Mouse (Mus musculus) midbrain, embryonic 16.5 days (tissue): Measurements from ENCODE around the gene Pilrb2. TPM values are rescaled to one million over a fixed set of nuclear protein-coding genes. Genes with fewer than 3 reads are reported as not detected.
"Not testable (repeated sequence)": the region's sequence is repeated elsewhere in the genome, so short reads cannot be mapped to it uniquely, and the experiment has no call there.

Experiments
- ATAC-seq: fragments of 200-750 bp; cut with Nextera tagmentation; 2 replicates; pipeline ENCODE4 v1.8.0; 2017; ENCODE audit warnings: moderate TSS enrichment
- H3K27ac ChIP-seq: fragments of 300-500 bp; sonication (generic); 2 replicates; pipeline ENCODE4 v1.5.1; 2014; ENCODE audit warnings: mild to moderate bottlenecking, low read length, mixed read lengths
- H3K27me3 ChIP-seq: fragments of 300-500 bp; sonication (generic); 2 replicates; pipeline ENCODE4 v1.6.1; 2014; ENCODE audit warnings: low read depth, low read length, mixed read lengths; ENCODE audit not compliant: control insufficient read depth, insufficient read depth
- H3K36me3 ChIP-seq: fragments of 300-500 bp; sonication (generic); 2 replicates; pipeline ENCODE4 v1.6.1; 2014; ENCODE audit warnings: mild to moderate bottlenecking, low read length, moderate library complexity, mixed read lengths; ENCODE audit not compliant: control insufficient read depth, insufficient read depth
- H3K4me1 ChIP-seq: fragments of 300-500 bp; sonication (generic); 2 replicates; pipeline ENCODE4 v1.6.1; 2014; ENCODE audit warnings: mild to moderate bottlenecking, low read length, mixed read lengths; ENCODE audit not compliant: control insufficient read depth, insufficient read depth
- H3K4me2 ChIP-seq: fragments of 300-500 bp; sonication (generic); 2 replicates; pipeline ENCODE4 v1.6.1; 2014; ENCODE audit warnings: mild to moderate bottlenecking, low read length, mixed read lengths
- H3K4me3 ChIP-seq: fragments of 300-500 bp; sonication (generic); 2 replicates; pipeline ENCODE4 v1.5.1; 2014; ENCODE audit warnings: low read depth, mild to moderate bottlenecking, low read length, moderate library complexity, mixed read lengths
- H3K9ac ChIP-seq: fragments of 300-500 bp; sonication (generic); 2 replicates; pipeline ENCODE4 v1.6.1; 2014; ENCODE audit warnings: low read depth, low read length, mixed read lengths
- H3K9me3 ChIP-seq: fragments of 300-500 bp; sonication (generic); replicated peaks from 2 replicates; pipeline ENCODE4 v1.6.1; 2014; ENCODE audit warnings: mild to moderate bottlenecking, low read length, mixed read lengths; ENCODE audit not compliant: control insufficient read depth, poor library complexity, severe bottlenecking
- WGBS: fragments of 180-500 bp; shearing (Covaris S2); extraction: QIAGEN DNeasy Blood & Tissue Kit; methylation state at CpG from one replicate; pipeline ENCODE4 v1.1.7; 2014; 5-methylcytosine and 5-hydroxymethylcytosine counted together
- polyA plus RNA-seq: library from polyadenylated mRNA; unstranded; fragments of >200 nt; fragmentation: Nextera tagmentation; extraction: Ambion mirVana; gene quantifications from 2 replicates; pipeline ENCODE4 v1.2.1, GENCODE M21; 2015

Gene Pilrb2
- polyA plus RNA-seq, 1 experiment from 2014 or later, result not detected

DNA sequence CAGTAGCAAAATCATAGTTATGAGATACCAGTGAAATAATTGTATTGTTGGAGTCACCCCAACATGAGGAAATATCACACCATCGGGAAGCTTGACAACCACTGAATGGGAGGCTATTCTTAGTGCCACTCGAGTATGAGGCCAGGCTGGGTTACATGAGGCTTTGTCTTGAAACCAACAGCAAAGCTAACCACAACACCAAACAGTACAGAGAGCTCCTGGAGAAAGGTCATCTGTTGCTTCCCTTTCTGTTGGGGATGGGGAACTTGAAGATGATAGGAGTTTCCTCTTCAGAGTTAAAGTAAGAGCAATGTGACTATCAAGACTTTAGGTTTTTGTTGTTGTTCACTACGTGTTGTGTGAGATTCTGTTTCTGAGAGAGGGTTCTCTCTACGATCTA is 11.3 kb upstream of the Pilrb2 start:
- Histone ChIP-seq H3K36me3 (no peaks in the 10 kb centered on the region), H3K9ac (no peak overlapping the region), H3K27me3 (no peaks in the 10 kb centered on the region), H3K9me3 (no peaks in the 10 kb centered on the region), H3K4me1 (no peaks in the 10 kb centered on the region), H3K27ac (no peak overlapping the region), H3K4me3 (no peak overlapping the region), H3K4me2 (no peak overlapping the region)
- ATAC-seq, result no peak
- 81% methylated on average over 4 of the region's 4 CpGs for WGBS

DNA sequence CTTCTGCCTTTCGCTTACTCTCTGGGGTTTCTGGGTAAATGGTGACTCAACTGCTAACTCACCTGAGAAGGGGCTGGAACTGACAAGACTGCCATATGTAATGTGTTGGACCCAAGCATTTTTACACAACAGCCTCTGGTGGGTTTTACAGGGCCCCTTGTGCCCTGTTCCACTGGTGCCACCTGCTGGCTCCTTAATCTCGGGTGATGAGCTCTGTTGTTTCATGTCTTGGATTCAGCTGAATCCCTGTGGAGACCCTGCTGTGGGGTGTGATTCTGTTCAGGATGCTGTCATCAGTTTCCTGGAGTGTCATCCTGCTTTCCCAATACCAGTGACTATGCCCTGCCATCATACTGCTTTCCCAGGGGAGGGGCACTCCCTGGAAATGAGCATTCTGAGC is 6.2 kb upstream of the Pilrb2 start:
- Histone ChIP-seq H3K4me3 (no peak overlapping the region), H3K27ac (no peak overlapping the region), H3K36me3 (no peaks in the 10 kb centered on the region), H3K4me1 (no peaks in the 10 kb centered on the region), H3K9ac (no peak overlapping the region), H3K9me3 (no peaks in the 10 kb centered on the region), H3K4me2 (no peak overlapping the region), H3K27me3 (no peaks in the 10 kb centered on the region)
- WGBS, result 63% methylated on average over 2 of the region's 2 CpGs
- no peak for ATAC-seq

DNA sequence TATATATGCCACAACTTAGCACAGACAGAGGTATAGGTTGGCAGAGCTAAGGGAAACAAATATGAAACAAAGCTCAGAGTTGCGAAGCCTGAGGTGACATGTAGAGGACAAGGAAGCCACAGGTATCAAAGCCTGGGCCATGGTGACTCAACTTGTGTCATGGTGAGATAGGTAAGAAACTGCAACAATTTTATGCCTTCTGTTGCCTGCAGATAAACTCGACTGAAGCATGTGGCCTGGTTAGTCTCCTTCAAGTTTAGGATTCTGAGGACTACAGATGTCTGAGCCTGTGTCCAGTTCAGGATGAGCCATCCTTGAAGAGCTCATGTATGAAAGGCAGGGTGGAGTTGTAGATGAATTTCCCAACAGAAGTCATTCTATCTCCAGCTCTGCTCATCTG is 3.4 kb upstream of the Pilrb2 start:
- Histone ChIP-seq H3K9ac (no peak overlapping the region), H3K27ac (no peak overlapping the region), H3K4me2 (no peak overlapping the region), H3K4me1 (no peaks in the 10 kb centered on the region), H3K4me3 (no peak overlapping the region), H3K9me3 (no peaks in the 10 kb centered on the region), H3K27me3 (no peaks in the 10 kb centered on the region), H3K36me3 (no peaks in the 10 kb centered on the region)
- no peak for ATAC-seq
- WGBS, result 85% methylated on average over 2 of the region's 2 CpGs

DNA sequence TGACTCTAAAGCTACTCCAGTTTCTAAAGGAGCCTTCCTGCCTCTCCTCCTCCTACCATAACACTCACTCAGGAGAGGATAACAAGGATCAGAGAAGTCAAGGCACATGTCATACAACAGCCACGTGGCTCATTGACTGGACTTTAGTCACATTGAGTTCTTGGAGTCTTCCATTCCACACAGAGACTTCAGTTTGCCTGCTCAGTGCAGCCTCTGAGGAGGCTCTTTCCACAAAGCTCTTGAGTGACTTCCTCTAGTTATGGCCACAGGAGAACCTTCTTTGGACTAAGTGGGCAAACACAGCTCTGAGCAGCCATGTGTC is 727 bp upstream of the Pilrb2 start:
- WGBS, result 35% methylated on average over 1 of the region's 1 CpGs

DNA sequence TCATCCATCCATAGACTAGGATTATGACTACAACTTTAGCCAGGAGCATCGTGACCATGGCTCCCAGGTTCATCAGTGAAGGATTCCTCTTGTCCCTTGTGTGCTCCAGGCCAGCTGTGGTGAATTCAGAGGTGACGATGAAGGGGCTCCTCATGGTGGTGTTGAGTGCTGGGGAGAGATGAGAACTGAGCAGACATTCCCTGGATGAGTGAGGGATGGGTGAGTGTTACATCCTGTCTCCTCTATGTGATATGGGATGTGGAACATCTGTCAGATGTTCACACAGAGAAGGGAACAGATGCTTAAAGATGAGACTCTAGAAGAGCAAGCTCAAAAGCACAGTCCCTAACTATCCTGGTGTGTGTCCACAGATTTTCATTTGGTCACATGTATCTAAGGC is 3.0 kb downstream of the Pilrb2 start:
- WGBS, result 78% methylated on average over 2 of the region's 2 CpGs
- H3K4me2 ChIP-seq, H3K9me3 ChIP-seq, H3K9ac ChIP-seq, H3K27me3 ChIP-seq, H3K36me3 ChIP-seq, H3K4me3 ChIP-seq, ATAC-seq, H3K27ac ChIP-seq, H3K4me1 ChIP-seq: not testable (repeated sequence)

More for the DNA sequence above, 727 bp upstream of the Pilrb2 start:
- not testable (repeated sequence) for H3K36me3 ChIP-seq, H3K4me1 ChIP-seq, ATAC-seq, H3K9ac ChIP-seq, H3K27ac ChIP-seq, H3K4me3 ChIP-seq, H3K27me3 ChIP-seq, H3K9me3 ChIP-seq, H3K4me2 ChIP-seq

DNA sequence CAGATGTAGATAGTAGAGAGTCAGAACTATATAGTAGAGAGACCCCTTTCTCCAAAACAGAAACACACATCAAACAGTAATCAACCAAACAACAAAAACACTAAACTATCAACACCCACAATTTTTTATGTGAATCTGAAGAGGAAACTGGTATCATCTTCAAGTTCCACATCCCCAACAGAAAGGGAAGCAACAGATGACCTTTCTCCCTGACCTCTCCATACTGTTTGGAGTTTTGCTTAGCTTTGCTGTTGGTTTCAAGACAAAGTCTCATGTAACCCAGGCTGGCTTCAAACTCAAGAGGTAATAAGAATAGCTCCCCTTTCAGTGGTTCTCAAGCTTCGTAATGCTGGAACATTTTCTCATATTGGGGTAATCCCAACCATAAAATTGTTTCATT is 7.6 kb downstream of the Pilrb2 start:
- not testable (repeated sequence) for H3K36me3 ChIP-seq, H3K4me2 ChIP-seq, H3K27ac ChIP-seq, H3K4me1 ChIP-seq, ATAC-seq, H3K27me3 ChIP-seq, H3K9me3 ChIP-seq, H3K9ac ChIP-seq, H3K4me3 ChIP-seq
- 92% methylated on average over 1 of the region's 1 CpGs for WGBS

DNA sequence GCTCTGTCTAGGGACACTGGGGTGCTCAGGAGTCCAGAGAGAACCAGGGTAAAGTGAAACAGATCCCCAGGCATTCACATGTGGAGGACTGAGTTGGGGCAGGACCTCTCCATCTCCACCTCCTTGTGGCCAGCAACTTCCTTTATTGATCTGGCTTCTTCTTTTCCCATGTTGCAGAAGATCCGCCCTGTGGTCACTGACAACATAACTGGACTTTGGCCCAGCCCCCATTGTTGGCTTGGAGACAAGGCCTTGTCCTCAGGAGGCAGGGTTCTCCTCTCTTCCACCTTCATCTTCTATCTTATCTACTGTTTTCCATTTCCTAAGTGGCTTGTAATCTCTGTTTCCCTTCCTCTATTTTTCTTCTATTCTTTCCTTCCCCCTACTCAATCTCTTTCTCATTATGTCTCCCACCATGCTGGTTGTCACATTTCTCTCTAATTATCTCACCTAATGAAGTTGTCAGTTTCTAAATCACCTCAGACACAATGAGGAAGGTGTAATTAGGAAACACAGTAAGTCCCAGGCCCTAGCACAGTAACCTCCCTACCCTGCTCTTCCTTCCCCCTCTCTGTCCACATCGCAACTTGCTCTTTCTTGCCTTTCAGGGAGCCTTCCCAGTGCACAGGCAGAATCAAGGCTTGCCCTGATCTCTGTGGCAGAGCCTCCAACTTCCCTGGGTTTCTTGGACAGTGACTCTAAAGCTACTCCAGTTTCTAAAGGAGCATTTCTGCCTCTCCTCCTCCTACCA is 13.5 kb downstream of the Pilrb2 start, which contains the start of gene Pilrb1:
TSS of gene Pilrb1 (minus strand) at position 147 of the 751 bp plus-strand sequence.
- H3K4me1 ChIP-seq, H3K4me3 ChIP-seq, H3K27me3 ChIP-seq, H3K4me2 ChIP-seq, H3K27ac ChIP-seq, H3K9ac ChIP-seq, H3K36me3 ChIP-seq, H3K9me3 ChIP-seq, ATAC-seq: not testable (repeated sequence)
- WGBS, result 70% methylated on average over 2 of the region's 2 CpGs

DNA sequence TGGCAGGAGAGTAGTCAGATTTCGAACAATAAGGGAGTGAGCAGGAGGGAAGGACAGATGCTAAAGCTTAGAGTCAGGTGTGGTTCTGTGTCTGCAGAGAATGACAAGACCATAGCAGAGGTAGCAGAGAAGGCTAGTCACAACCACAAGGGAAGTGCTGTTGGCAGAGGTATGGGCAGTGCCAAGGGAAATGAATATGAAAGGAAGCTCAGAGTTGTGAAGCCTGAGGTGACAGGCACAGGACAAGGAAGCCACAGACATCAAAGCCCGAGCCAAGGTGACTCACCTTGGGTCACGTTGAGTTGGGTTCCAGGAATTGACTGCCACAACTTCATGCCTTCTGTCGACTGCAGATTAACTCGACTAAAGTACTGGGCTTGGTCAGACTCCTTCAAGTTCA is 14.7 kb downstream of the Pilrb2 start:
- not testable (repeated sequence) for H3K4me2 ChIP-seq, H3K4me1 ChIP-seq, H3K9ac ChIP-seq

DNA sequence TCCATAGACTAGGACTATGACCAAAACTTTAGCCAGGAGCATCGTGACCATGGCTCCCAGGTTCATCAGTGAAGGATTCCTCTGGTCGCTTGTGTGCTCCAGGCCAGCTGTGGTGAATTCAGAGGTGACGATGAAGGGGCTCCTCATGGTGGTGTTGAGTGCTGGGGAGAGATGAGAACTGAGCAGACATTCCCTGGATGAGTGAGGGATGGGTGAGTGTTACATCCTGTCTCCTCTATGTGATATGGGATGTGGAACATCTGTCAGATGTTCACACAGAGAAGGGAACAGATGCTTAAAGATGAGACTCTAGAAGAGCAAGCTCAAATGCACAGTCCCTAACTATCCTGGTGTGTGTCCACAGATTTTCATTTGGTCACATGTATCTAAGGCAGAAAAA is 16.7 kb downstream of the Pilrb2 start:
- not testable (repeated sequence) for ATAC-seq, H3K9me3 ChIP-seq, H3K4me2 ChIP-seq, H3K36me3 ChIP-seq, H3K27me3 ChIP-seq, H3K4me3 ChIP-seq, H3K27ac ChIP-seq, H3K4me1 ChIP-seq, H3K9ac ChIP-seq
- WGBS, result 82% methylated on average over 3 of the region's 3 CpGs

More for the DNA sequence above, 14.7 kb downstream of the Pilrb2 start:
- not testable (repeated sequence) for H3K36me3 ChIP-seq, H3K9me3 ChIP-seq, H3K27me3 ChIP-seq, H3K4me3 ChIP-seq, ATAC-seq, H3K27ac ChIP-seq
- 78% methylated on average over 4 of the region's 5 CpGs for WGBS
